Mouse (Mus musculus) heart, embryonic 16.5 days (tissue): ENCODE results near the gene Eya3. TPM values are rescaled to one million over a fixed set of nuclear protein-coding genes. Genes with fewer than 3 reads are reported as not detected.
A peak's percentile ranks its signal among the peaks of the same experiment; 100 is the strongest.

Experiments used
- ATAC-seq: fragments of 200-750 bp; cut with Nextera tagmentation; replicated peaks from 2 replicates; pipeline ENCODE4 v1.8.0; 2017; ENCODE audit warnings: moderate number of reproducible peaks; ENCODE audit not compliant: insufficient read depth, low FRiP score; ENCODE audit errors: extremely low read depth
- H3K27ac ChIP-seq: fragments of 300-500 bp; sonication (generic); 2 replicates; pipeline ENCODE4 v1.5.1; 2014; ENCODE audit warnings: mild to moderate bottlenecking, low read length, control low read depth, moderate library complexity
- H3K27me3 ChIP-seq: fragments of 300-500 bp; sonication (generic); 2 replicates; pipeline ENCODE4 v1.6.1; 2014; ENCODE audit warnings: low read length, mixed read lengths; ENCODE audit not compliant: control insufficient read depth, insufficient read depth
- H3K36me3 ChIP-seq: fragments of 300-500 bp; sonication (generic); 2 replicates; pipeline ENCODE4 v1.6.1; 2014; ENCODE audit not compliant: control insufficient read depth, insufficient read depth
- H3K4me1 ChIP-seq: fragments of 300-500 bp; sonication (generic); 2 replicates; pipeline ENCODE4 v1.6.1; 2014; ENCODE audit warnings: low read length, mixed read lengths; ENCODE audit not compliant: control insufficient read depth, insufficient read depth
- H3K4me2 ChIP-seq: fragments of 300-500 bp; sonication (generic); 2 replicates; pipeline ENCODE4 v1.6.1; 2014; ENCODE audit warnings: low read depth, mild to moderate bottlenecking, control low read depth, low read length
- H3K4me3 ChIP-seq: fragments of 300-500 bp; sonication (generic); 2 replicates; pipeline ENCODE4 v1.5.1; 2014; ENCODE audit warnings: mild to moderate bottlenecking, control low read depth, low read length
- H3K9ac ChIP-seq: fragments of 300-500 bp; sonication (generic); 2 replicates; pipeline ENCODE4 v1.6.1; 2014; ENCODE audit warnings: low read length, control low read depth
- H3K9me3 ChIP-seq: fragments of 300-500 bp; sonication (generic); replicated peaks from 2 replicates; pipeline ENCODE4 v1.6.1; 2016; ENCODE audit warnings: low read length; ENCODE audit not compliant: control insufficient read depth
- WGBS: fragments of 180-500 bp; shearing (Covaris S2); extraction: QIAGEN DNeasy Blood & Tissue Kit; methylation state at CpG from one replicate; pipeline ENCODE4 v1.1.7; 2014; 5-methylcytosine and 5-hydroxymethylcytosine counted together
- polyA plus RNA-seq: library from polyadenylated mRNA; unstranded; fragments of >200 nt; fragmentation: Nextera tagmentation; extraction: Ambion mirVana; gene quantifications from 2 replicates; pipeline ENCODE4 v1.2.1, GENCODE M21; 2015

Gene Eya3
- polyA plus RNA-seq, 1 experiment from 2014 or later = 21.1 TPM

GRCm38 (mm10) chr4:132655290-132655689 is 16.5 kb downstream of the Eya3 start:
- peaks cover 4% of the 10 kb centered on the region; the same call in 1 of the 2 replicates for H3K36me3 ChIP-seq
- no peak overlapping the region for H3K27ac ChIP-seq
- H3K9ac ChIP-seq = no peak overlapping the region
- H3K9me3 ChIP-seq = no peaks in the 10 kb centered on the region
- peaks cover 12% of the 10 kb centered on the region for H3K4me1 ChIP-seq
- 75% methylated on average over 5 of the region's 5 CpGs for WGBS
- no peak overlapping the region for H3K4me3 ChIP-seq
- ATAC-seq = no peak
- H3K27me3 ChIP-seq = no peaks in the 10 kb centered on the region
- no peak overlapping the region for H3K4me2 ChIP-seq

GRCm38 (mm10) chr4:132659106-132659505 is 20.3 kb downstream of the Eya3 start:
- 83% methylated on average over 7 of the region's 7 CpGs for WGBS
- Histone ChIP-seq H3K4me3 (no peak overlapping the region), H3K27ac (no peak overlapping the region), H3K9me3 (no peaks in the 10 kb centered on the region), H3K4me2 (no peak overlapping the region), H3K9ac (no peak overlapping the region), H3K36me3 (peaks cover 15% of the 10 kb centered on the region), H3K4me1 (no peaks in the 10 kb centered on the region), H3K27me3 (no peaks in the 10 kb centered on the region)
- ATAC-seq = no peak

GRCm38 (mm10) chr4:132672697-132673096 is 33.9 kb downstream of the Eya3 start:
- Histone ChIP-seq H3K27ac (no peak overlapping the region), H3K4me1 (no peaks in the 10 kb centered on the region), H3K9me3 (no peaks in the 10 kb centered on the region), H3K4me3 (no peak overlapping the region), H3K27me3 (no peaks in the 10 kb centered on the region), H3K9ac (no peak overlapping the region), H3K4me2 (no peak overlapping the region), H3K36me3 (peaks cover 34% of the 10 kb centered on the region)
- 95% methylated on average over 5 of the region's 5 CpGs for WGBS
- no peak for ATAC-seq

GRCm38 (mm10) chr4:132676771-132677539 is 38.2 kb downstream of the Eya3 start:
- 0 out of 2 replicates have a peak, but pooled peaks have one; percentile 55 for ATAC-seq
- 82% methylated on average over 7 of the region's 7 CpGs for WGBS

GRCm38 (mm10) chr4:132689634-132690033 is 50.8 kb downstream of the Eya3 start:
- H3K27me3 ChIP-seq = no peaks in the 10 kb centered on the region
- H3K36me3 ChIP-seq = peaks cover 32% of the 10 kb centered on the region
- H3K9me3 ChIP-seq = no peaks in the 10 kb centered on the region
- no peak overlapping the region for H3K4me3 ChIP-seq
- no peak for ATAC-seq
- no peaks in the 10 kb centered on the region for H3K4me1 ChIP-seq
- no peak overlapping the region for H3K4me2 ChIP-seq
- no peak overlapping the region for H3K27ac ChIP-seq
- WGBS = 70% methylated on average over 2 of the region's 2 CpGs
- H3K9ac ChIP-seq = no peak overlapping the region

More at GRCm38 (mm10) chr4:132676771-132677539, 38.2 kb downstream of the Eya3 start:
- H3K27ac ChIP-seq = no peak overlapping the region
- H3K9me3 ChIP-seq = no peaks in the 10 kb centered on the region
- no peak overlapping the region for H3K4me3 ChIP-seq
- no peak overlapping the region for H3K9ac ChIP-seq
- H3K4me2 ChIP-seq = no peak overlapping the region
- H3K4me1 ChIP-seq = no peaks in the 10 kb centered on the region
- H3K36me3 ChIP-seq = peaks cover 21% of the 10 kb centered on the region
- no peaks in the 10 kb centered on the region for H3K27me3 ChIP-seq

- Histone ChIP-seq H3K4me1 (no peaks in the 10 kb centered on the region), H3K4me2 (no peak overlapping the region), H3K9ac (no peak overlapping the region), H3K27me3 (no peaks in the 10 kb centered on the region), H3K4me3 (no peak overlapping the region), H3K9me3 (no peaks in the 10 kb centered on the region), H3K36me3 (peaks cover 44% of the 10 kb centered on the region), H3K27ac (no peak overlapping the region)
- no peak for ATAC-seq
- 84% methylated on average over 3 of the region's 3 CpGs for WGBS
Observed at GRCm38 (mm10) chr4:132693366-132693765, 54.6 kb downstream of the Eya3 start.

GRCm38 (mm10) chr4:132702076-132702475 is 63.3 kb downstream of the Eya3 start:
- no peak overlapping the region for H3K27ac ChIP-seq
- no peak overlapping the region for H3K4me2 ChIP-seq
- no peak overlapping the region for H3K9ac ChIP-seq
- H3K4me1 ChIP-seq = no peaks in the 10 kb centered on the region
- no peaks in the 10 kb centered on the region for H3K9me3 ChIP-seq
- H3K27me3 ChIP-seq = no peaks in the 10 kb centered on the region
- peaks cover 55% of the 10 kb centered on the region for H3K36me3 ChIP-seq
- 97% methylated on average over 5 of the region's 5 CpGs for WGBS
- H3K4me3 ChIP-seq = no peak overlapping the region
- ATAC-seq = no peak

GRCm38 (mm10) chr4:132706885-132707284 is 68.1 kb downstream of the Eya3 start:
- Histone ChIP-seq H3K4me1 (no peaks in the 10 kb centered on the region), H3K9me3 (no peaks in the 10 kb centered on the region), H3K4me3 (no peak overlapping the region), H3K4me2 (no peak overlapping the region), H3K9ac (no peak overlapping the region), H3K27me3 (no peaks in the 10 kb centered on the region), H3K27ac (no peak overlapping the region), H3K36me3 (peaks cover 68% of the 10 kb centered on the region)
- ATAC-seq = no peak
- WGBS = 98% methylated on average over 8 of the region's 8 CpGs

- Histone ChIP-seq H3K27ac (no peak overlapping the region), H3K4me3 (no peak overlapping the region), H3K27me3 (no peaks in the 10 kb centered on the region), H3K9me3 (no peaks in the 10 kb centered on the region), H3K36me3 (peaks cover 55% of the 10 kb centered on the region), H3K9ac (no peak overlapping the region), H3K4me1 (no peaks in the 10 kb centered on the region), H3K4me2 (no peak overlapping the region)
- WGBS = 91% methylated on average over 7 of the region's 7 CpGs
- no peak for ATAC-seq
Observed at GRCm38 (mm10) chr4:132713181-132713580, 74.4 kb downstream of the Eya3 start.
